Mouse (Mus musculus): Measurements from ENCODE around the gene Kdm4a. TPM values are rescaled to one million over a fixed set of nuclear protein-coding genes. Genes with fewer than 3 reads are reported as not detected.

Kdm4a gene
- 10 to 100 TPM; 61.5 to 66.3 TPM for total RNA-seq (2021)
- long read RNA-seq, experiment 1: 0 reads
- long read RNA-seq, experiment 2, partial matches to known transcripts: 1 of 2 reads
- long read RNA-seq, experiment 2, other reads (novel, unspliced or antisense): 1 of 2 reads

- DNase-seq (ENCODE audit: low spot score in 2 of 2): peak; percentile 69 to 80
Measured at GRCm38 (mm10) chr4:118179467-118180300, at the start of gene Kdm4a. Gene Kdm4a, minus strand, starts transcription at chr4:118180043.

GRCm38 (mm10) chr4:118229035-118229770, 49.4 kb upstream of the Kdm4a start:
- DNase-seq (ENCODE audit: low spot score in 2 of 2): no peak

- no peak for DNase-seq (ENCODE audit: low spot score in 2 of 2)
Measured at GRCm38 (mm10) chr4:118227398-118227797, 47.6 kb upstream of the Kdm4a start.

- DNase-seq (ENCODE audit: low spot score in 2 of 2): no peak
Measured at GRCm38 (mm10) chr4:118221261-118221660, 41.4 kb upstream of the Kdm4a start.

GRCm38 (mm10) chr4:118220756-118221155, 40.9 kb upstream of the Kdm4a start:
- DNase-seq (ENCODE audit: low spot score in 2 of 2): no peak

GRCm38 (mm10) chr4:118219487-118219886, 39.6 kb upstream of the Kdm4a start:
- no peak for DNase-seq (ENCODE audit: low spot score in 2 of 2)

GRCm38 (mm10) chr4:118218521-118218920, 38.7 kb upstream of the Kdm4a start:
- DNase-seq (ENCODE audit: low spot score in 2 of 2): no peak

- peak in 1 of 2 experiments; percentile 42 for DNase-seq (ENCODE audit: low spot score in 2 of 2)
Measured at GRCm38 (mm10) chr4:118216726-118217595, 37.1 kb upstream of the Kdm4a start.

GRCm38 (mm10) chr4:118214891-118215290, 35.0 kb upstream of the Kdm4a start:
- no peak for DNase-seq (ENCODE audit: low spot score in 2 of 2)

- no peak for DNase-seq (ENCODE audit: low spot score in 2 of 2)
Measured at GRCm38 (mm10) chr4:118206918-118207640, 27.2 kb upstream of the Kdm4a start.

GRCm38 (mm10) chr4:118205906-118206305, 26.1 kb upstream of the Kdm4a start:
- DNase-seq (ENCODE audit: low spot score in 2 of 2): no peak

- no peak for DNase-seq (ENCODE audit: low spot score in 2 of 2)
Measured at GRCm38 (mm10) chr4:118199093-118199492, 19.2 kb upstream of the Kdm4a start.

- DNase-seq (ENCODE audit: low spot score in 2 of 2): no peak
Measured at GRCm38 (mm10) chr4:118198606-118199005, 18.8 kb upstream of the Kdm4a start.

- no peak for DNase-seq (ENCODE audit: low spot score in 2 of 2)
Measured at GRCm38 (mm10) chr4:118196185-118196584, 16.3 kb upstream of the Kdm4a start.

GRCm38 (mm10) chr4:118180301-118181080, 648 bp upstream of the Kdm4a start:
- DNase-seq (ENCODE audit: low spot score in 2 of 2): no peak

GRCm38 (mm10) chr4:118178952-118179466, 834 bp downstream of the Kdm4a start:
- no peak for DNase-seq (ENCODE audit: low spot score in 2 of 2)

- DNase-seq (ENCODE audit: low spot score in 2 of 2): no peak
Measured at GRCm38 (mm10) chr4:118172461-118172860, 7.4 kb downstream of the Kdm4a start.

- no peak for DNase-seq (ENCODE audit: low spot score in 2 of 2)
Measured at GRCm38 (mm10) chr4:118171006-118171405, 8.8 kb downstream of the Kdm4a start.

GRCm38 (mm10) chr4:118162123-118162522, 17.7 kb downstream of the Kdm4a start:
- no peak for DNase-seq (ENCODE audit: low spot score in 2 of 2)
